Mouse (Mus musculus): ENCODE measurements around the gene Nlrx1. TPM values are rescaled to one million over a fixed set of nuclear protein-coding genes. Genes with fewer than 3 reads are reported as not detected.

Gene Nlrx1
- polyA plus RNA-seq, 1 experiment from 2014 or later = 6.6 TPM

DNA sequence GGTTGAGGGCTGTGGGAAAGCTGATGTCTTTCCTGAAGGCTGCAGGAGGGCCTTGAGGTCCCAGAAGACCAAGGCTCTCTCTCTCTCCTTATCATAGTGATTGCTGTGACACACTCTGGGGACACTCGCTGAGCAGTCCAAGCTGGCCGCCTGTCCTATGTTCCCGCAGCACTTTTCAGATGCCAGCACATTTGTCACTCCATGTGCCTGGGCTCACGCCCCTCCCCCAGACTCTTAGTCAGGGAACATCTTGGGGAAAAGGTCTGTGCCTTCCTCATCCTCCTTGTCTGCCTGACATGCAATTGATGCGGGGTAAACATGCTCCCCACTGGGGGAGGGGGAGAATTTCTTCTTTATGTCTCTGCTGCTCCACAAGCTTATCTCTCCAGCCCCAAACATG, 14.8 kb upstream of the Nlrx1 start:
- Histone ChIP-seq H3K9ac (replicated peaks; ENCODE audit: low read length) (no peak overlapping the region), H3K4me2 (replicated peaks; ENCODE audit: low read depth, low read length) (no peak overlapping the region), H3K4me1 (ENCODE audit: insufficient read depth, low read length) (peaks cover 12% of the 10 kb centered on the region), H3K36me3 (ENCODE audit: insufficient read depth, low read length) (no peaks in the 10 kb centered on the region), H3K4me3 (ENCODE audit: low read length) (no peak overlapping the region), H3K27me3 (ENCODE audit: insufficient read depth, low read length) (peaks cover 16% of the 10 kb centered on the region; the same call in 1 of the 2 replicates), H3K27ac (ENCODE audit: low read length) (no peak overlapping the region), H3K9me3 (ENCODE audit: low read length) (no peaks in the 10 kb centered on the region)
- 68% methylated on average over 5 of the region's 5 CpGs for WGBS
- no peak for ATAC-seq (ENCODE audit: low FRiP score, low TSS enrichment)

DNA sequence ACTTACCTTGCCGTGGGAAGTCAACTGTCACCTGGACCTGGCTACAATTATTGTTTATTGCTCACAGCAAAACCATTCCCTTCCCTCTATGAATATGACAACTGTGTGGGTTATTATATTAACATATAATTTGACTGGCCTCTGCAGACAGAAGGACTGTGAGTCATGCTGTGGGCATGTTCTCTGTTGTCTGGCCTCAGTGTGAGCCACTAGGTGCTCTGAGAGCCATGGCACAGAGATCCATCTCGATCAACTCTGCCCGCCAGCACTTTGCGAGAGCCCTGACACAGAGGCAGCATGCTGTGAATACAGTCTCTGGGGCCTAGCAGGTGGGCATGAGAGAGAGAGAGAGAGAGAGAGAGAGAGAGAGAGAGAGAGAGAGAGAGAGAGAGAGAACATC, 1.6 kb upstream of the Nlrx1 start:
- no peak for ATAC-seq (ENCODE audit: low FRiP score, low TSS enrichment)
- 82% methylated on average over 4 of the region's 4 CpGs for WGBS
- Histone ChIP-seq H3K4me2 (replicated peaks; ENCODE audit: low read depth, low read length) (no peak overlapping the region), H3K9ac (replicated peaks; ENCODE audit: low read length) (no peak overlapping the region), H3K4me3 (ENCODE audit: low read length) (no peak overlapping the region), H3K36me3 (ENCODE audit: insufficient read depth, low read length) (no peaks in the 10 kb centered on the region), H3K27me3 (ENCODE audit: insufficient read depth, low read length) (no peaks in the 10 kb centered on the region), H3K9me3 (ENCODE audit: low read length) (peaks cover 5% of the 10 kb centered on the region; the same call in 1 of the 2 replicates), H3K4me1 (ENCODE audit: insufficient read depth, low read length) (peaks cover 8% of the 10 kb centered on the region; the same call in 1 of the 2 replicates), H3K27ac (ENCODE audit: low read length) (no peak overlapping the region)

DNA sequence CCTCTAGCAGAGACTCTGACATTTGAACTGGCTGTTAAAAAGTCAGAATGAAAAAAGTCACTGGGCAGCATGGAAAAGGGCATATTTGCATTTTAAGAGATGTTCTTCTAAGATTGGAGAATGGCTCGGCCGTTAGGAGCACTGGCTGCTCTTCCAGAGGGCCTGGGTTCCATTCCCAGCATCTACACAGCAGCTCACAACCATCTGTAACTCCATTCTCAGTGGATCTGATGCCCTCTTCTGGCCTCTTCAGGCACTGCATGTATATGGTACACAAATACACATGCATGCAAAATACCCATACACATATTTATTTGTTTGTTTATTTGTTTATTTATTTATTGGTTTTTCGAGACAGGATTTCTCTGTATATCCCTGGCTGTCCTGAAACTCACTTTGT, 678 bp upstream of the Nlrx1 start:
- 93% methylated on average over 3 of the region's 3 CpGs for WGBS
- Histone ChIP-seq H3K27ac (ENCODE audit: low read length) (no peak overlapping the region), H3K27me3 (ENCODE audit: insufficient read depth, low read length) (no peaks in the 10 kb centered on the region), H3K36me3 (ENCODE audit: insufficient read depth, low read length) (no peaks in the 10 kb centered on the region), H3K4me3 (ENCODE audit: low read length) (no peak overlapping the region), H3K9ac (replicated peaks; ENCODE audit: low read length) (no peak overlapping the region), H3K4me1 (ENCODE audit: insufficient read depth, low read length) (peaks cover 8% of the 10 kb centered on the region; the same call in 1 of the 2 replicates), H3K4me2 (replicated peaks; ENCODE audit: low read depth, low read length) (no peak overlapping the region), H3K9me3 (ENCODE audit: low read length) (peaks cover 5% of the 10 kb centered on the region; the same call in 1 of the 2 replicates)
- no peak for ATAC-seq (ENCODE audit: low FRiP score, low TSS enrichment)

DNA sequence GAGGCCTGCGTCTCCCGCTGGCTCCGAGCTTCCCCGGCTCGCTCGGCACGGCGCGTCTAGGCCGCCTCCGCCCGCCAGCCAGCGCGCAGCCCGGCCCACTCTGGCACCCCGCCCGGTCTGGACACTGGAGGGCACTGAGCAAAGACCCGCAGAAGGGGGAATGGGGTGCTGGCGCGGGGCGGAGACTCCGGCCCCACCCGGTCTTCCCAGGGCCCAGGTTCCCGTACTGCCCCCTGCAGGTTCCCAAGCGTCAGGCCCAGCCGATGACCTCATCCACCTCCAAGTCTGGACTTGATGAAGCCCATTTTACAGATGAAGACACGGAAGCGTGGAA, 405 bp downstream of the Nlrx1 start:
- H3K4me1 ChIP-seq (ENCODE audit: insufficient read depth, low read length) = peaks cover 8% of the 10 kb centered on the region; the same call in 1 of the 2 replicates
- peaks cover 5% of the 10 kb centered on the region; the same call in 1 of the 2 replicates for H3K9me3 ChIP-seq (ENCODE audit: low read length)
- 6% methylated on average over 28 of the region's 28 CpGs for WGBS
- H3K27ac ChIP-seq (ENCODE audit: low read length) = peak overlapping the region; percentile 75
- H3K4me3 ChIP-seq (ENCODE audit: low read length) = peak overlapping the region; percentile 61
- H3K36me3 ChIP-seq (ENCODE audit: insufficient read depth, low read length) = no peaks in the 10 kb centered on the region
- no peaks in the 10 kb centered on the region for H3K27me3 ChIP-seq (ENCODE audit: insufficient read depth, low read length)
- peak; percentile 93 for ATAC-seq (ENCODE audit: low FRiP score, low TSS enrichment)
- peak overlapping the region; percentile 89 for H3K4me2 ChIP-seq (replicated peaks; ENCODE audit: low read depth, low read length)
- peak overlapping the region; percentile 95 for H3K9ac ChIP-seq (replicated peaks; ENCODE audit: low read length)

- ATAC-seq (ENCODE audit: low FRiP score, low TSS enrichment) = peak; percentile 39; the same call in 1 of the 2 replicates
- 8% methylated on average over 23 of the region's 23 CpGs for WGBS
Measured at GRCm38 (mm10) chr9:44267319-44268026, 926 bp downstream of the Nlrx1 start.

GRCm38 (mm10) chr9:44266478-44267226, 1.7 kb downstream of the Nlrx1 start:
- no peak overlapping the region for H3K4me3 ChIP-seq (ENCODE audit: low read length)
- WGBS = 64% methylated on average over 8 of the region's 8 CpGs
- 0 out of 2 replicates have a peak, but pooled peaks cover 5% of the 10 kb centered on the region for H3K36me3 ChIP-seq (ENCODE audit: insufficient read depth, low read length)
- peaks cover 8% of the 10 kb centered on the region; the same call in 1 of the 2 replicates for H3K4me1 ChIP-seq (ENCODE audit: insufficient read depth, low read length)
- H3K9ac ChIP-seq (replicated peaks; ENCODE audit: low read length) = 0 out of 2 replicates have a peak overlapping the region, but pooled peaks have one; percentile 95
- H3K4me2 ChIP-seq (replicated peaks; ENCODE audit: low read depth, low read length) = peak overlapping the region; percentile 89; the same call in 1 of the 2 replicates
- H3K27me3 ChIP-seq (ENCODE audit: insufficient read depth, low read length) = no peaks in the 10 kb centered on the region
- H3K27ac ChIP-seq (ENCODE audit: low read length) = no peak overlapping the region
- no peak for ATAC-seq (ENCODE audit: low FRiP score, low TSS enrichment)
- H3K9me3 ChIP-seq (ENCODE audit: low read length) = peaks cover 5% of the 10 kb centered on the region; the same call in 1 of the 2 replicates

More at GRCm38 (mm10) chr9:44267319-44268026, 926 bp downstream of the Nlrx1 start:
- no peaks in the 10 kb centered on the region for H3K27me3 ChIP-seq (ENCODE audit: insufficient read depth, low read length)
- H3K27ac ChIP-seq (ENCODE audit: low read length) = peak overlapping the region; percentile 75
- peaks cover 8% of the 10 kb centered on the region; the same call in 1 of the 2 replicates for H3K4me1 ChIP-seq (ENCODE audit: insufficient read depth, low read length)
- H3K9me3 ChIP-seq (ENCODE audit: low read length) = peaks cover 5% of the 10 kb centered on the region; the same call in 1 of the 2 replicates
- peak overlapping the region; percentile 95 for H3K9ac ChIP-seq (replicated peaks; ENCODE audit: low read length)
- H3K4me2 ChIP-seq (replicated peaks; ENCODE audit: low read depth, low read length) = peak overlapping the region; percentile 89
- no peaks in the 10 kb centered on the region for H3K36me3 ChIP-seq (ENCODE audit: insufficient read depth, low read length)
- peak overlapping the region; percentile 61 for H3K4me3 ChIP-seq (ENCODE audit: low read length)

DNA sequence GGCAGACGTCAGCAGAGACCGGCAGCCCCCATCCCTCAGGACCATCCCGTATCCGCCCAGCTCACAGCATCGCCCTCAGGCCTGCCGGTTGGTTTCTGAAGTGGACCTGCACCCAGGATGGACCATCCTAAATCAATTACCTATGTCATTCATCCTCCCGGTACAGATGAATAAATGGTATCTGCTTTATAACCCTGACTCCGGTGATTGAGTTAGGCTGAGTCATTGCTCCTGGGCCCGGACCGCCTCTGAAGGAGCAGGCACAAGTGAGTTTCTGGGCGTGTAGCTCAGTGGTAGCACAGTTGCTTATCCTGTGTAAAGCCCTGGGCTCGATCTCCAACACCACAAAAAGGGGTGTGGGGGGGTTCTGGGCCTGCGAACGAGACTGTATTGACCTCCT, 7.0 kb downstream of the Nlrx1 start:
- 86% methylated on average over 14 of the region's 14 CpGs for WGBS

GRCm38 (mm10) chr9:44259014-44259413, 9.4 kb downstream of the Nlrx1 start:
- H3K4me2 ChIP-seq (replicated peaks; ENCODE audit: low read depth, low read length) = no peak overlapping the region
- H3K9ac ChIP-seq (replicated peaks; ENCODE audit: low read length) = no peak overlapping the region
- 0 out of 2 replicates have a peak, but pooled peaks cover 5% of the 10 kb centered on the region for H3K36me3 ChIP-seq (ENCODE audit: insufficient read depth, low read length)
- H3K9me3 ChIP-seq (ENCODE audit: low read length) = no peaks in the 10 kb centered on the region
- no peaks in the 10 kb centered on the region for H3K27me3 ChIP-seq (ENCODE audit: insufficient read depth, low read length)
- no peak overlapping the region for H3K27ac ChIP-seq (ENCODE audit: low read length)
- H3K4me1 ChIP-seq (ENCODE audit: insufficient read depth, low read length) = 0 out of 2 replicates have a peak, but pooled peaks cover 7% of the 10 kb centered on the region
- no peak for ATAC-seq (ENCODE audit: low FRiP score, low TSS enrichment)
- H3K4me3 ChIP-seq (ENCODE audit: low read length) = no peak overlapping the region
- 87% methylated on average over 10 of the region's 10 CpGs for WGBS

More for the DNA sequence above, 7.0 kb downstream of the Nlrx1 start:
- no peak overlapping the region for H3K27ac ChIP-seq (ENCODE audit: low read length)
- no peak overlapping the region for H3K9ac ChIP-seq (replicated peaks; ENCODE audit: low read length)
- H3K27me3 ChIP-seq (ENCODE audit: insufficient read depth, low read length) = no peaks in the 10 kb centered on the region
- H3K4me1 ChIP-seq (ENCODE audit: insufficient read depth, low read length) = no peaks in the 10 kb centered on the region
- 0 out of 2 replicates have a peak, but pooled peaks cover 5% of the 10 kb centered on the region for H3K36me3 ChIP-seq (ENCODE audit: insufficient read depth, low read length)
- H3K4me3 ChIP-seq (ENCODE audit: low read length) = no peak overlapping the region
- no peaks in the 10 kb centered on the region for H3K9me3 ChIP-seq (ENCODE audit: low read length)
- no peak for ATAC-seq (ENCODE audit: low FRiP score, low TSS enrichment)
- no peak overlapping the region for H3K4me2 ChIP-seq (replicated peaks; ENCODE audit: low read depth, low read length)

DNA sequence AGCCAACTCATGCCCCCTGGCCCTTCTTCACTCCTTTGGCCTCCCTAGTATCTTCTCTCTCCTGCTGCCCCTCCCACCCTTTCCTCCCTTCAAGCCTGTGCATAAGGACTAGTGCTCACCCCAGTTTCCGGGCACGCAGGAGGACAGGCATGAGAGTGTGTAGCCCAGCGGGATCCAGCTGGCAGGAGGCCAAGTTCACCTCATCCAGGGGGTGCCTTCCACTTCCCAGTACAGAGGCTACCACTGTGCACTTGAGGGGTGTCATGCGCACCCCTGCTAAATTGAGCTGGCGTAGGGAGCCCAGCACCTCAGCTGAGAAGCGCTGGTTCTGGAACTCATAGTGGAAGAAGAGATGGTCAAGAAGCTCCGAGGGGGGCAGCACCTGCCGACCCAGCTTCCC, 12.2 kb downstream of the Nlrx1 start:
- Histone ChIP-seq H3K4me3 (ENCODE audit: low read length) (no peak overlapping the region), H3K27me3 (ENCODE audit: insufficient read depth, low read length) (no peaks in the 10 kb centered on the region)

More for the DNA sequence above, 12.2 kb downstream of the Nlrx1 start:
- Histone ChIP-seq H3K36me3 (ENCODE audit: insufficient read depth, low read length) (no peaks in the 10 kb centered on the region), H3K4me1 (ENCODE audit: insufficient read depth, low read length) (peaks cover 11% of the 10 kb centered on the region), H3K27ac (ENCODE audit: low read length) (no peak overlapping the region), H3K9ac (replicated peaks; ENCODE audit: low read length) (no peak overlapping the region), H3K4me2 (replicated peaks; ENCODE audit: low read depth, low read length) (no peak overlapping the region), H3K9me3 (ENCODE audit: low read length) (no peaks in the 10 kb centered on the region)
- 79% methylated on average over 8 of the region's 8 CpGs for WGBS
- no peak for ATAC-seq (ENCODE audit: low FRiP score, low TSS enrichment)
